Mouse (Mus musculus) brain, embryonic 18.5 days (tissue): ENCODE data around the gene Crls1.

Experiments
- DNase-seq: peaks from one replicate; pipeline ENCODE4 v3.0.0-alpha.2; 2012; ENCODE audit warnings: low read depth, low spot score

Crls1 gene

DNA sequence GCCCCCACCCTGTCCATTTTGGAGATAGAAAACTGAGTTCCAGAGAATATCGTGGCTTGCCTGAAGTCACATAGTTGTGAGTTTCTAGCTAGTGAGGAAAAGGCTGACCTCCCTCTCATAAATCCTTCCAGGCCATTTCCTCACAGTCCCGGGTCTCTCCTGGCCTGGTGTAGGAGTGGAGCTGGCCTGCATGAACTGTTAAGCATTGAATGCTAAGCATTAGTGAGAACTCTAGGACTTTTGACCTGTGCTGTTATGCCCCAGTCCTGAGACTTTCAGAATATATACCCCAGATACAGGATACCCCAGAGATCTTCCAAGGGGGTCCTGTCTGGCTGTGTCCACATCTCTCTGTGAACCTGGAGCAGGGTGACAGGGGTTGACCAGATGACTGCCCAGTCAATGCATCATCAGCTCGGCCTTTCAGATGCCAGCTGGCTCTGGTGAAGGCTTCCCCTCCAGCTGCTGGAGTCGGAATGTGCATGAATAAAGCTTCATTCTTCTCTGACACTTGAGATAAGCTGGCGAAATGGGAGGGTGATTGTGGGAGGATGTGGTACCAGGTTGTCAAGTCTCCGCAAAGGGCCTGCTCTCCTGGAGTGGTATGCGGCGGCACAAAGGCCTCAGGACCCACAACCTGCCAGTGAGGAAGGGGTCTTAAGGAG, 38.0 kb downstream of the Crls1 start:
- DNase-seq, result no peak

GRCm38 (mm10) chr2:132885312-132885711, 38.8 kb downstream of the Crls1 start:
- DNase-seq, result no peak

DNA sequence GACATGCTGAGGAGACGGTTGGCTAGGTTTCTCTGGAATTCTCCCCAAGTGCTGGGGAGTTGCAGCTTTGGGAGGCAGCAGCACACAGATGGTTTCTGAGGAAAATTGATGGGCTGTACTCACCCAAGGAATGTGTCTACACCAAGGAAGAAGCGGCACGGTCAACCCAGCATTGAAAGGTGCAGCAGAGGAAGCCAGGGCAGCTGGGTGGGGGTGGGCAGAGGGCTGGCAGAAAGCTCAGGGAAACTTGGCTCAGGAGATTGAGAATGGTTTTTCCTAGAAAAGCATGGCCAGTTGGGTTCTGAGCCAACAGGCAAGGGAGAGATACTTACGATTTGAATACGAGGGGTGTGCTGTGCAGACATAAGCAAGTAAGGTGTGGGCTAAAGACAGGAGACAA, 47.4 kb downstream of the Crls1 start:
- no peak for DNase-seq

GRCm38 (mm10) chr2:132898211-132898610, 51.7 kb downstream of the Crls1 start:
- no peak for DNase-seq

DNA sequence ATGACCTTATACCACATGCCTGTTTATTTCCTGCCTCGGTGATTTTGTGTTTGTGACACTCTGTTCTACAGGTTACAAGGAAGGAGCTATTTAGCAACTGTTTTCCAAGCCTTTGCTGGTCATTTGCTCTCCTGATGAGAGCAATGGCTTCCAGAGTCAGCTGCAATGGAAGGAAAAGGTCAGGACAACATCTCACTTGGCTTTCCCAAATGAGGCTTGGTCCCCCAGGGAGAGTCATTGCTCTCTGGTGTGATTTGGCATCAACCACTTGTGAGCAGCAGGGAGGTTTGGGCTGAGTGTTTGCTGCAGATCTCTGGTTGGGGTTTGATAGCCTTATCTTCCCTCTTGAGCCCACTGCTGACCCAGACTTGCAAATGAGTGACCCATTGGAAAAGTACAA, 54.1 kb downstream of the Crls1 start:
- DNase-seq, result no peak

DNA sequence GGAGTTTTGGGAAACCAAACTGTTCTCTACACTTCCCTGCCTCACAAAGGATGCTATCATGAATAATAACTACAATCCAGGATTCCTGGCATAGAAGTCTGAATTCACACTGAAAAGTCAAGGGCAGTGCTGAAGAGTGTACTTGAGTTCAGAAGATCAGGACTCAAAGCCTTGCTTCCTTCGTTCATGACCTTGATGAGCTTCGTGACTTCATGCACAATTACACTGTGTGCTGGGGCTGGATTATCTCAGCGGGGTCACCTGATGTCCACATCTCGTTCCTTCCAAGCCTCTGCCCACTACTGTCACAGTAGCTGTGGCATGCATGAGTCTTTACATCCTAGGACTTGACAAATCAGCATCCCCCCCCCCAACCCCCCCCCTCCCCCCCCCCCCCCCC, 55.2 kb downstream of the Crls1 start:
- DNase-seq, result no peak

DNA sequence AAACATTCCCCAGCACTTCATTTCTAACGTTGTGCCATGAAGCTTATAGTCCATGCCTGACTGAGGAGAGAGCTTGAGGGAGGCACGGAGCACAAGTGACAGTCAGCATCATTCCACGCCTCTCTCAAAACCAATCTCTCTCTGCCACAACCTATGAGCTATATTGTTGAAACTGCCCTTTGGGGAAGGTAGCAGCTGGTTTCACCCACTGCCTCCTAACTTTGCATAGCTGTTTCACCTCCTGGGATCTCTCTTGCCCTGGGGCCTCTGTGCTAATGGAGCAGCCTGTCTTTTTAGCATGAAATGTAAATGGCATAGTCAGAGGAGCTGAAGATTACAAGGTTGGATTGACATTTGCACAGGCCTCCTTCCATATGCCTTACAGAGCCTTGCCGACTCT, 55.6 kb downstream of the Crls1 start:
- no peak for DNase-seq

DNA sequence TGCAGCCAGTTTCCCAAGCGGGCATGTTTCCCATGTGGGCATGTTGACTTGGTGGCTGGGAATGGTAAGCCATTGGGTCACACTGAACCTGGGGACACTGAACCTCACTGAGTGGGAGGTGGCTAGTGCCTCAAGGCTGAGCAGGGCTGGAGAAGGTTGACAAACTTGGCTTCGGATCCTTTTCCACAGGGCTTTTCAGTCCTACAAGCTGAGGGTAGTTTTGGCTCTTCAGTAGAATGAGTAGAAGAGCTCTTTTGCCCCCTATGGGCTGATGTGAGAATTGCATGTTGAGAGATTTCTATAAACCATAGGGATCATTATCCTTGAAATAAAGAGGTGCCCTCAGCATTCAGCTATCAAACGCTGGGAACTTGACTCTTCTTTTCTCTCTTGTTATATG, 57.0 kb downstream of the Crls1 start:
- no peak for DNase-seq

- no peak for DNase-seq
Measured at GRCm38 (mm10) chr2:132904961-132905360, 58.5 kb downstream of the Crls1 start.

GRCm38 (mm10) chr2:132906763-132907162, 60.3 kb downstream of the Crls1 start:
- no peak for DNase-seq

GRCm38 (mm10) chr2:132914785-132915184, 68.3 kb downstream of the Crls1 start:
- no peak for DNase-seq
